Mouse (Mus musculus): Measurements from ENCODE around the gene Rgs7. TPM values are rescaled to one million over a fixed set of nuclear protein-coding genes. Genes with fewer than 3 reads are reported as not detected.

Gene Rgs7
- polyA plus RNA-seq, 1 experiment from 2014 or later = not detected

DNA sequence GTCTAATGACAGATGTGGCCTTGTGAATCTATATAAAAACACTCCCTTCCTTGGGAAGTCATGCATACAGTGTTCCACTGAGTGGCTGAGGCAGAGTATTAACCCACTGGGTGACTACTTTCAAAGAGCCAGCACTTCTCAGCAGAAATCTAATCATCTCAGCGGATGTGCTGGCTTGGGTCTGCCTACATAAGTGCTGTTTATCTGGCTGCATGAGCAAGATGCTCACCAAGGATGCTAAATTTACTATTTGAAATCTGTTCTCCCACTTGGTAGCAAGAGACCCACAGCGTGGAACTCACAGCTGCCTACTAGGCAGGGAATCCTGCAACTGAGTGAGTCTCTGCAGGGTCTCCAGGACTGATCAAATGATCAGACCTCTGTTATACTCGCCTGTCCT lies 184.7 kb downstream of the Rgs7 start:
- DNase-seq (ENCODE audit: low spot score) = no peak

DNA sequence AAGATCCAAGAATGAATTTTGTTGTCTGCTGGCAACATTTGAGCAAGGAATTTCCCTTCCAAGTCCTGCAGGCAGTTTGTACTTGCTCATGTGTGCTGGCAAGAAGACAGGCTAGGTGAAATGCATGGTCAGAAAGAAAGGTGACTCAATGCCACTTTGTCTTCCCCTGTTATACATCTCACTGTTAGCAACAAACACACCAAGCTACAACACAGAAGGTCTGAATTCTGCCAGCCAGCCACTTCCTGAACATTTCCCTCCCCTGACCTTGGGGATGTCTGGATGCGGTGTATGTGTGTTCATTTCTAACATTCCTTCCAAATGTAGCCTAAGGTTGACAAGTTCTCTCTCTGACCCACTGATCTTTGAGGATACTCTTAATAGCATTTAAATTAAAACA lies 191.4 kb downstream of the Rgs7 start:
- no peak for DNase-seq (ENCODE audit: low spot score)

DNA sequence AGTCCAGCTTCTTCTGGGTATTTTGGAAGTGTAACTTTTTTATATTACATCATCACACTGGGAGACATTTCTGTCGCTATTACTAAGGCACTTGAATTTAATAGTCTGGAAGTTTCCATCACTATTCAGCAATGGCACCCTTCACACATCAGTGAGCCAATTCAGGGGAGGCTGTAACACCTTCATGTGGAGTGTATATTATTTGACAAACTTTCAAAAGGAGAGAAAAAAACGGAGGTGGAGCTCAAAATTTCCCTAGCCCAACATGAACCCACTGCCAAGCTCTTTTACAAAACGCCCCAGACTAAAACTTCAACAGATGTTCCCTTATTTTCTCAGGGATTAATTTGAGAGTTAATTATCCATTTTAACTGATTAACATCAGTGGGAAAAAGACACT lies 191.9 kb downstream of the Rgs7 start:
- DNase-seq (ENCODE audit: low spot score) = no peak

DNA sequence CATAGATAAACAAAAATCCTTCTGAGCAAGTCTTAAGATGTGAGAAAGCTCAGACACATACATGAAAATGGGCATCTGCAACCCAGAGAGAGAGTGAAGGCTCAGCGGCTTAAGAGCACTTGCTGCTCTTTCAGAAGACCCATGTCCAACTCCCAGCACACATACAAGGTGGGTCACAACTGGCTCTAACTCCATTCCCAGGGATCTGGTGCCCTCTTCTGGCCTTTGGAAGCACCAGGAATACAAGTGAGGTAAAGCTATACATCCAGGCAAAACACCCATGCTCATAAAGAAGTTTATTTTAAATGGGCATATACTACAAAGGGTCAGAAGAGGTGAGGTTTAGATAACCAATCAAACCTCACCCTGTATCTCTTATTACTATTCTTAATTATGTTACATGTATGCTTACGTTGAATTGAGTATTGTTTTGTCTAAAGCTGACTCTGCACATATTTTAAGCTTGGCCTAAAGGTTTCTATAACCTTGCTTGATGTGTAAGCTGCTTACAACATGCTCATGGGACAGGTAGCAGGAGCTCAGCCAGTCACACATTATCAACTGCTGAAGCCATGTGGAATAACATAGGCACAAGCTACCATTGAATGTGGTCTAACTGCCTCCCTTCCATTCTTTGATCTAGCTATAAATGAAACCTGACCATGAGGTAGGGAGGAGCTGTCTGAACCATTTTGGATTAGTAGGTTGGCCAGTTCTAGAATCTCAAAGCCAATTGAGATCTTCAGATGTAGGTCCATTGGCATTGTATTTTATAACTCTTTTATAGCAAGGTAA lies 192.5 kb downstream of the Rgs7 start:
- DNase-seq (ENCODE audit: low spot score) = no peak

DNA sequence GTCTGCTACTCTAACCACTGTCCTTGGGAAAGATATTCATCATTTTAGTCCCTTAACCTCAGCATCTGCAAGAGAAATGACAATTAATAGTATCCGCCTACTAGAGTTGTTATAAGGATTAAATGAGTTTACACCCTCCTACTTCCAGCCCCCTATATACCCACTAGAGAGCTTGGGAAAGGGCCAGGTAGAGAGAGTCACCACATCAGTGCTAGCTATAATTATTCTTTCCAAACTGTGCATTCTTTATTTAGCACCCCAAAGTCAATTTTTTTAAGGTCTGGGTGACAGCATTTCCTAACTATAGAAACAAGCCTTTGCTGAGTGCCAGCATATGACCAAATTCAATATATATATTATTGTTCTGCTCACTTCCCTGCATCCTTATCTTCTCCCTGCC lies 195.4 kb downstream of the Rgs7 start:
- no peak for DNase-seq (ENCODE audit: low spot score)

DNA sequence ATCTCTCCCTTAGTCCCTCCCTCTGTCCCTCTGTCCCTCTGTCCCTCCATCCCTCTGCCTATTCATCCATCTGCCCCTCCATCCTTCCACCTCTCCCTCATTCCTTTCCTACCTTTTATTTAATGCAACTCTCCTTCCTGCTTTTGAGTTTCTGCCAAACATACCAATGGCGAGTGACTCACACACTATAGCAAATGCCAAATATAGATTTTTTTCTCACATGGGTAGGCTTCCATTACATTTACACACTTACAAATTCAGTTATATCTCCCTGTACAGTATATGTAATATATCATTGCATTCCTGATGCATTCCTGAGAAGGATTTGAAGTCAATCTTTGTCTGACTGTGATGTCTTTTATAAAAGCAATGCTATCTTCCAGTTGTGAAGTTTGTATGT lies 202.2 kb downstream of the Rgs7 start:
- no peak for DNase-seq (ENCODE audit: low spot score)

- no peak for DNase-seq (ENCODE audit: low spot score)
Measured at GRCm38 (mm10) chr1:175262341-175262740, 230.0 kb downstream of the Rgs7 start.

DNA sequence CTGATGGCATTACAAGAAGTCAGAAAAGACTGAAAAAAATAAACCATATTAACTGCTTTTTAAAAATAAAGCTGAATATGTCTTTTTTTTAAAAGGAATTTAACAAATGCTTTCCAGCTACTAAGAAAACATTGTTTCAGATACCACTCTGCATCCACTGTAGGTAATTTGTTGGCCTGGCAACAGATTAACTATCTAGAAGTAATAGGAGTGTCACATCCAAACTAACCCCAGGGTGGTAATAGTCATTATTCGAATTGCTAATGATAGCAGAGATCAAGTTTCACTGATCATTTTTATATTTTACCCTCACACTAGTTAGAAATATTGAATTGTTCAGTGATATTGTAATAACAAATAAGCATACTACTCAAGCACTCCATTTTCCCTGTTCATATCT lies 232.9 kb downstream of the Rgs7 start:
- no peak for DNase-seq (ENCODE audit: low spot score)

DNA sequence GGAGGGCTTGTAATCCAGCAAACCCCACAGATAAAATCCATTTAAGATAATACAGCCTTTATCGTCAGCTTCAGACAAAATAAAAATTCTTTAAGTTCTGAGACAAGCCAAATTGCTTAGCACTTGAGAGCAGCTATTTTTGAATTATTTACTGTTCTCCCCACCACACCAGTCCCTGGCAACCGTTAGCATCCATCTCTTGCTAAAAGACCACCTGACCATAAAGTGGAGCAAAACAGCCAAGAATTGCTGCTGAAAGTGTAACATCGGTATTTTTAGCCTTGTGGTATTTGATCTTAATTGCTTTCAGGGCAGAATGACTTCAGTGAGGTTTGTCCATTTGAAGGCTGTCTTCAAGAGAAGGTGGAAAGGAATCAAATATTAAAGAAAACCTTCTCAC lies 237.1 kb downstream of the Rgs7 start:
- no peak for DNase-seq (ENCODE audit: low spot score)

DNA sequence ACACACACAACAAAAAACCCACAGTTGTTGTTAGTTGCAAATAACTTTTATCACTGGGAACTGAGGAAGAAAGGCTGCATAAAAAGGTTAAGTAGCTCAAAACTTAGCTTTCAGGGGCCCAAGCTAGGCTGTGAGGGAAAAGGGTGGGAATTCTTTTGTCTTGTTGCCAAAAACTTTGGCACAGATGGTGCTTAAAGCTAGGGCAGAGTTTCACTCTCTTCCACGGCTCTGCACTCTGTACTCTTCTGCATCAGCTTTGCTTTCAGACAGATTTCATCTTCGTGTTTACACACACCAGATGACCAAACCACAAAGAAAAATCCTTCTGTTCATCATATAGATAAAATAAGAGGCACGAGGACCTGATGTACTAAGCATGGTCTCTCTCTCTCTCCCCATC lies 237.6 kb downstream of the Rgs7 start:
- no peak for DNase-seq (ENCODE audit: low spot score)

DNA sequence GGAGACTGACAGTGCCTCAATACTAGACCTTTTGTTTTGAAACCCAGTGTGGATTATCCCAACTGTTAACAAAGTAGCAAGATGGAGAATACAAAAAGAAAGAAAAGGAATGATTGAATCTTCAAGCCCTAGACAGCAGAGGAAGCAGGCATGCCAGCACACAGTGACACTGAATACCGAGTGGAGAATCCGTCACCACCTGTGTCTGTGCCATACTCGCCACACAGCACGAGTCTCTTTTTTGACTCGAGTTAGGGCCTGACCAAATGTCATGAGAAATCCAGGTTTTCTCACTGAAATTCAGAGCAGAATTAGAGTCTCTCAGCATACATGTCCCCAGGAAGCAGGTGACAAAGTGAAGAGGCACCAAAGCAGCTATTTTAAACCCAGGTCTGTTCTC lies 250.2 kb downstream of the Rgs7 start:
- no peak for DNase-seq (ENCODE audit: low spot score)

DNA sequence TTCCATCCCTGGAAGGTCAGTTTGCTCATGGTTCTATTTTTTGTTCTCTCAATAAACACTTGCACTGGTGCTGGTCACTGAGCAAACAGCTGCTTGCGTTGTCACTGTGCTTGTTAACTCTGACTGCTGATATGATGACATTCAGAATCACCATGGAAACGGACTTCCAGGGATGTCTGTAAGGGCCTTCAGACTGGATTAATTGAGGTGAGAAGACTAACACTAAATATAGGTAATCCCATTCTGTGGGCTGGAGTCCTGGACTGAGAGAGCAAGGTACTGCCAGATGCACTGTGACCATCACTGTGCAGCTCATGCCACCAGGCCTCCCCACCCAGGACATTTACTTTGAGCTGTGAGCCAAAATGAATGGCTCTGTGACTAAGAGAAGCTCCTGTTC lies 252.2 kb downstream of the Rgs7 start:
- DNase-seq (ENCODE audit: low spot score) = no peak

GRCm38 (mm10) chr1:175221593-175222500 lies 270.5 kb downstream of the Rgs7 start:
- DNase-seq (ENCODE audit: low spot score) = no peak

DNA sequence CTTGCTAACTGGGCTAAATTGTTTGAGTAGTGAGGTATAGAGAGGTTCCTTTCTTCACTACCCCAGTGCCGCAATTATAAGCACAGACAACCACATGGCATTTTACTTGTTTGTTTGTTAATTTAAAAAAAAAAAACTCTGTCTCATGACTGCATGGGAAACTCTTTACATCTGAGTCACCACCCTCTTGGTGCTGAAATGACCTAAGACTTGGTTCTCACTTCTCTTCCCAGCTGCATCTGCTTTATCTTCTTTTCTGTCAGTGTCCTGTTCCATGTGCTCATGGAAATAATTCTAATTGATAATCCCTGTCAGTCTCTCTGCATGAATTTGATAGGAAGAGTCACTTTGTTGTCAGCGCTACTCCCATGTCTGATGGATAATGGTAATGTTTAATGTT lies 272.7 kb downstream of the Rgs7 start:
- DNase-seq (ENCODE audit: low spot score) = no peak

GRCm38 (mm10) chr1:175207004-175207403 lies 285.3 kb downstream of the Rgs7 start:
- no peak for DNase-seq (ENCODE audit: low spot score)

DNA sequence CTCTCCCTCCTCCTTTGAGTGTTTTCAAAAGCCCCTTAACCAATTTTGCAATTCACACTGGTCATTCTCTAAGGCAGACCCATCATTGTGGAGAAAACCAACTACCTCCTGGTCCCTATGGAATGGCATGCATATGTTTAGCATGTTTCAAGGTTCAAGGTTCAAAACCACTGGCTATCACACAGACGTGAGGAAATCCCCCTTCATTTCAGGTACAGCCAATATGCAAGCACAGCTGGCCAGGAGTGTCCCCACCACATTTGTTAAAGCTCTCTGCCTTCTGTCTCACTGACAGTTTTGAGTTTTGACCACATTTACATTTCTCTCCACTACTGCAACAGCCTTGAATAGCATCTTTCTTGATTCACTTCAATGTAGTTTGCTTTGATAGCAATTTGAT lies 286.7 kb downstream of the Rgs7 start:
- no peak for DNase-seq (ENCODE audit: low spot score)

- no peak for DNase-seq (ENCODE audit: low spot score)
Measured at GRCm38 (mm10) chr1:175203544-175203943, 288.8 kb downstream of the Rgs7 start.

GRCm38 (mm10) chr1:175202902-175203301 lies 289.4 kb downstream of the Rgs7 start:
- DNase-seq (ENCODE audit: low spot score) = no peak

DNA sequence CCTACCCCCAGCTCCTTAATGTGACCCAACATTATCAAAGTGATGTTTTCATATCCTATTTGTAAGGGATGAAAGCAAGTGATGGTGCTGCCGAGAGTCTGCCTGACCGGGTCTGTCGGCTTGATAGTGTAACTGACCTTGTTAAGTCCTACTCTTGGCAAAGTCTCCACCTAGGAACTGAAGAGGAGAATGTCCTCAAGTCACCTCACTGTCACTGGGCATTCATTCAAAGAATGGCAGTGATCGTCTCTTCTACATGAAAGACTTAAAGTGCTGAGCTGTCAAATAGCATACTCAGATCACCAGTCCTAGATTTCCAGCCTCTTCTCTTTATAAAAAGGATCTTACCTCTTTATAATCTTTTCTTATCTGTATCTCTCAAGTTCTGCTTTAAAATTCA lies 293.4 kb downstream of the Rgs7 start:
- DNase-seq (ENCODE audit: low spot score) = no peak

DNA sequence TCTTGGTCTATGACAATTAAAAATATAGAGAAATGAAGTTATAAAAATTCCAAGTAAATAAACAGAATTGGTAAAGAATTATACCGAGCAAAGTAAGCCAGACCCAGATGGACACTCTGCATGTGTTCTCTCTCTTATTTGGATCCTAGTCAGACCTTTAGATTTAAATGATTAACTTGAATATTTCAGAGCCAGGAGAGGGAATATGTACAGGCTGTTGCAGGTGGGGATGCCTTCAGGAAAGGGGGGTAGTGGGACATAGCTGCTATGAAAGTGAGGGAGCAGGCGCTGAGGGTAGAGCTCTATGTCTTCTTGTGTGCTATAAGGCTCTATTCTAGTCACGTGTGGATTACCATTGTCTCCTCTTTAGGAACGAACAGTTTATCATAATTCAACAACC lies 296.5 kb downstream of the Rgs7 start:
- no peak for DNase-seq (ENCODE audit: low spot score)

- DNase-seq (ENCODE audit: low spot score) = no peak
Measured at GRCm38 (mm10) chr1:175188186-175188585, 304.1 kb downstream of the Rgs7 start.

DNA sequence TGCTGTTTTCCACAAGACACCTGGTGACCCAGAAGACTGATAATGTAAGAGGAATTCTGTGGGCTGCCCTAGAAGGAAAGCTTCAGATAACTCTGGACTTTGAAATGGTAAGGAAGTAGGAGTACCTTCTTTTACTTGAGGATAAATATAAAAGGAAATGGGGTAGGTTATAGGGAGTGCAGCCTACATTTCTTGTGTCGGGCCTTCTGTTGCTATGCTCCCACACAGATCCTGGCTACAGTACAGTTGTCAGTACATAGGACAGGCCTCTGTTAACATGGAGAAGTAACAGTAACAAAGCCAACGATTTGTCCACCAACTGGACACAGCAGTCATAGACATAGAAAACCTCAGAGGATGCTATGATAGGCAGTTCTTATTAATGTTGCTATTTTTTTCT lies 307.1 kb downstream of the Rgs7 start:
- DNase-seq (ENCODE audit: low spot score) = no peak

DNA sequence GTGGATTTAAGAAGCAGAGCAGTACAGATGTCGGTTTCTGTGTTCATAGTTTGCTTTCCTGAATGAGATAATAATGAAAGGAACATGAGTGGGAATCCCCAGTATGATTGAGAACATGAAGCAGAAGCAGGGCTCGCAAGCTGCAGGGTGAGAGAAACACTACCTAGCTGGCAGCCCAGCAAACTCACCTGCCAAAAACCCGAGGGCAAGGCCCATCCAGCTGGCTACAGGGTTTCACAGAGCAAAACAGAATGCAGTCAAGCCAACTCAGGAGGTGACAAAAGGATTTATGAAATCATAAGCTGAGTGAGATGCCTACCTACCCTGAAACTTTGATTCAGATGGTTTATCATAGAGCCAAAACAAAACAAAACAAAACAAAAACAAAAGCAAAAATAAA lies 307.6 kb downstream of the Rgs7 start:
- DNase-seq (ENCODE audit: low spot score) = no peak

Data from thymus, postnatal 0 days (tissue).